Mouse (Mus musculus): ENCODE results near the gene Irf2bp2. TPM values are rescaled to one million over a fixed set of nuclear protein-coding genes. Genes with fewer than 3 reads are reported as not detected.
"Not testable (repeated sequence)": the region's sequence is repeated elsewhere in the genome, so short reads cannot be mapped to it uniquely, and the experiment has no call there.

Irf2bp2 gene
- total RNA-seq, 1 experiment from 2014 or later, result 98.7 TPM

DNA sequence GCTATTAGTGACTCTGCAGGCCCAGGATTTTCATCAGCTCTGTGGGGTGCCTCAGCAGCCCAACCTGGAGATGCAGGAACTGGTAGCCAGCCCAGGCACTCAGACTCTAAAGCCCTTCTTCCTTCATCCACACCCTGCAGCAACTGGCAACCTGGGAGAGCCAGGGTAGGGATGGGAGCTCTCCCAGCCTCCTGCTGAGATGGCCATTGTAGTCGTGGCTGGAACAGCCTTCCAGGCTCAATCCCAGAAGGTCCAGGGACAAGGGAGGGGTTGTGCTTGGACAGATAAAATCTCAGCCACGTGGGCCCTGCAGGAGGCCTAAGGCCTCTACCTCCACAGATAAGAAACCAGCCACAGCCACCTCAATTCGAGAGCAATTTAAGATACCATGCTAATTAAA, 16.9 kb upstream of the Irf2bp2 start:
- no peak for ATAC-seq (replicated peaks in 1 of 2; ENCODE audit: insufficient read depth in 1 of 2, low FRiP score in 2 of 2, low TSS enrichment in 1 of 2, low read depth in 1 of 2, poor library complexity in 2 of 2, severe bottlenecking in 2 of 2)

DNA sequence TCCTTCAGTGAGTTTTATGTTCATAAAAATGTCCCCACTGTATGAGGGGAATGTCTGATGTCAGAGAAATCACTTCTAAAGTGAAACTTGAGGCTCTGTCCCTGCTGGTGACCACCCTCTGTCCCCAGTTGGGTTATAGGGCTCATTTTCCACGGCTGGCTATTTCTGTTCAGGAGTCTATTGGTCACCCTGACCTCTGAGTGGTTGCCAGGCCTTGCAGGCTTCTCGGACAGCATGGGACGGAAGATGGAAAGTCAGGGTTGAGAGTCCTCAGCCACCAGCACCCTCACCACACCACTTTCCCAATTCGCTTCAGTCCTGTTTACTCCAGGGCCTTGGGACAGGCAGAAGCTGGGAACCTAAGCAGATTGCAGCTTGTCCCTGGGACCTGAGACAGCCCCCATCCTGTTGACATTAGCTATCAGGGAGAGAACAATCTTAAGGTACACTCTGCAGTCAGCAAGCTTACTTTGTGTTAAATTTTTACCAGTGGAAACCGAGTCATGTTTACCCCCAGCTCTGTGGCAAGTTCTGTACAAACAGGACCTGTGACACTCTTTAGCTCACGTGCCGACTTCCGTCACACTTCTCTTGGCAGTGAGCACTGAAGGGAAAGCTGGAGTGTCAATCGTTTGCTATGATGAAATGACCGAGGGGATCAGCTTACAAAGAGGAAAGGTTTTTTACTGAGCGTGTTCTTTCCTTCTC, 15.9 kb upstream of the Irf2bp2 start:
- ATAC-seq (replicated peaks in 1 of 2; ENCODE audit: insufficient read depth in 1 of 2, low FRiP score in 2 of 2, low TSS enrichment in 1 of 2, low read depth in 1 of 2, poor library complexity in 2 of 2, severe bottlenecking in 2 of 2), result no peak

DNA sequence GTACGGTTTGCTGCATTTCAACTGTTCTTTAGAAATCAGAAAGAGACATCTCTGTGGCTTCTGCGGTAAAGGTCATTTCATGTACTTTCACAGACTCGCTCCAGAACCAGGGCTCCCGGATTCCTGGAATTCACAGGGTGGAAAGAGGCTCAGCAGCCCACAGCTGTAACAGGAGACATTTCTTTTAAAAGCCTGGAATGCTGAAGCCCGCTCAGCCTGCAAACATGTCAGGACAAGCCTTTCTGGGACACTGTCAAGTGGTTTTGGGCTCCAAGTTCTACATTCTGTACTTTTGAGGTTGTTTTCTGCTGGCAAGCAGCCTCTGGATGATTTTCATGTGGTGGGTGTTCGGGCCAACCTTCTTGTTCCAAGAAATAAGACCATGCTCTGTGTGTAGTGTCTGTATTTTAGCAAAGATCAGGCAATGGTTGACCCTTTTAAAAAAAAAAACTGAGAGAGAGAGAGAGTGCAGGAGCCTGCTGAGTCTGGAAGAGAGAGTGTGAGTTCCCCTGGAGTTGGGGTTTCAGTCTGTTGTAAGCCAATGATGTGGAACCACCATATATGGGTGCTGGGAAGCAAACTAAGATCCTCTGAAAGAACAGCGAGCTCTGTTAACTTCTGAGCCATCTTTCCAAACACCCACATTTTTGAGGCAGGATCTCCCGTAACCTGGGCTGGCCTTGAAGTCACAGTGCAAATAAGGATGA, 9.6 kb upstream of the Irf2bp2 start:
- no peak for ATAC-seq (replicated peaks in 1 of 2; ENCODE audit: insufficient read depth in 1 of 2, low FRiP score in 2 of 2, low TSS enrichment in 1 of 2, low read depth in 1 of 2, poor library complexity in 2 of 2, severe bottlenecking in 2 of 2)

DNA sequence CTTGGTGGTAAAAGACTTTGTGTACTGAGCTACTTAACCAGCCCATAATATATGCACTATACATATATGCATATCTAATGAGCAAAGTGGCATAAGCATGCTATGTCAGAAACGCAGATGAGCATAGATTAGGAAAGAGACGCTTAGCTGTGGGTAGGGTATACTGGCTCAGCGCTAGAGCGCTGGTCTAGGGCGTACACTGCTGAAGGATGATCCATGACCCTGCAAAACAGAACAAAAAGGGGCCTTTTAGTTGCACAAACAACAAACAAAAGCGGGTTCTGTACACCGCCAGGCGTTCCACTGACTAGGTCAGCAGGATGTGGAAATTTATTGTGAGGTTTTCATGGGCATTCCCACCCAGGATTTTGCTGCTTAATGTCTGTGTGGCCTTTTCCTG, 8.9 kb upstream of the Irf2bp2 start:
- ATAC-seq (replicated peaks in 1 of 2; ENCODE audit: insufficient read depth in 1 of 2, low FRiP score in 2 of 2, low TSS enrichment in 1 of 2, low read depth in 1 of 2, poor library complexity in 2 of 2, severe bottlenecking in 2 of 2), result no peak

DNA sequence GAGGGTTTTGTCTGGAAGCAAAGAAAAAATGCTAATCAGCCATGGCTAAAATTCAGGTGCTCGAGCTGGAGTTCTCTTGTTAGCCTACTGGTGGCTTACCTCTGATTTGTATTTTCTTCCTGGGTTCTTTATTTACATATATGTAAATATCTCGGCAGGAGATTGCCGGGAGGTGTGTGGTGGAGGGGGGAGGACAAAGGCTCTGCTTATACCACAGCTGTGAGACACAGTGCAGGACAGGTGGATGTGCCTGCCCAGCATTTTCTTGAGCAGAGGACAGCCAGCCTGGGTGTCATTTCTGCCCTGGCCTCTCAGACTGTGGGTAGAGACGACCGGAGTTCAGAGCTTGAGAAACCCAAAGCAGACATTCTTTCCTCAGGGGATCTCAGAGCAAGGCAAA, 7.5 kb upstream of the Irf2bp2 start:
- ATAC-seq (replicated peaks in 1 of 2; ENCODE audit: insufficient read depth in 1 of 2, low FRiP score in 2 of 2, low TSS enrichment in 1 of 2, low read depth in 1 of 2, poor library complexity in 2 of 2, severe bottlenecking in 2 of 2), result no peak

DNA sequence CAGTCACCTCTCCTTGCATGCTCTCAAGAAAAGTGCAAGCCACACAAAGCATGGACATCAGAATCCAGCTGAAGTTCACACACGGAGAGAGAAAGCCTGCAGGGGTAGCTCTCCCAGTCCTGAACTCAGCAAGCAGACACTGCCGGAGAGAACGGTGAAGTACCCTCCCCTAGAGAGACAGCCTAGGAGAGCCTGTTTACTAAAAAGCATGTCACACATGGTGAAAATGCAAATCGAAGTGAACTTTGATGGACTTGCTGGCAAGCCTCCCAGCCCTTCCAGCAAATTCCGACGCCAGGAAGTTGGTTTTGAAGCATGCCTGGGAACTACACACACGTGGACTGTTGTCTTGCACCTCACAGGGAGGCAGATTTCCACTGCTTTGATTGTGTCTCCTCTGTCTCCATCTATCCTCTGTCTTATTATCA, 7.0 kb upstream of the Irf2bp2 start:
- ATAC-seq (replicated peaks in 1 of 2; ENCODE audit: insufficient read depth in 1 of 2, low FRiP score in 2 of 2, low TSS enrichment in 1 of 2, low read depth in 1 of 2, poor library complexity in 2 of 2, severe bottlenecking in 2 of 2), result no peak

DNA sequence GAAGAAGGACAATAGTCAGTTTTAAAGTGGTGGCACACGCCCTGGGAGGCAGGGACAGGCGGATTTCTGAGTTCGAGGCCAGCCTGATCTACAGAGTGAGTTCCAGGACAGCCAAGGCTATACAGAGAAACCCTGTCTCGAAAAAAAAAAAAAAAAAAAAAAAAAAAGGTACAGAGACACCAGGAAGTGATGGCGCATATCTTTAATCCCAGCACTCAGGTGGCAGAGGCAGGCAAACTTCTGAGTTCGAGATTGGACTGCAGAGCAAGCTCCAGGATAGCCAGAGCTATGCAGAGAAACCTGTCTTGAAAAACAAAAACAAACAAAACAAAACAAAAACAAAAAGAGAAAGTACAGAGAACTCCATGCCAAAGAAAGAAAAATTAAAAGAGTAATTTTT, 6.6 kb upstream of the Irf2bp2 start:
- not testable (repeated sequence) for ATAC-seq (replicated peaks in 1 of 2; ENCODE audit: insufficient read depth in 1 of 2, low FRiP score in 2 of 2, low TSS enrichment in 1 of 2, low read depth in 1 of 2, poor library complexity in 2 of 2, severe bottlenecking in 2 of 2)

DNA sequence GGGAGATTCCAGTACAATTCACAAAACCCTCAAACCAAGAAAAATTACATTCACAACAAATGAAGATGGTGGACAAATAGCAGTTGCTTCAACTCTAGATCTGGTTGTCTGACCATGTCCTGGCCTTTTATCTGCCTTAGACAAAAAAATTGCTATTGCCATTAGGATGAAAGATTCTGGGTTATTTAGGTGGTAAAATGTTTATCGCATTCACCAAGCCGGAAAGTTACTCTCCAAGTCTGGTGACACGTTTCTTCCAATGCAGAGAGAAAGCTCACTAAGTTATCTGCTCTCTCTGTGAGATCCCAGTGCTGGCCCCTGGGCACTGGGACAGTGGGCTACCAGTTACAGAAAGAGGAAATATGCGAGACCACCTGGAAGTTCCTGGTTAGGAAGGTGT, 5.5 kb upstream of the Irf2bp2 start:
- no peak for ATAC-seq (replicated peaks in 1 of 2; ENCODE audit: insufficient read depth in 1 of 2, low FRiP score in 2 of 2, low TSS enrichment in 1 of 2, low read depth in 1 of 2, poor library complexity in 2 of 2, severe bottlenecking in 2 of 2)

DNA sequence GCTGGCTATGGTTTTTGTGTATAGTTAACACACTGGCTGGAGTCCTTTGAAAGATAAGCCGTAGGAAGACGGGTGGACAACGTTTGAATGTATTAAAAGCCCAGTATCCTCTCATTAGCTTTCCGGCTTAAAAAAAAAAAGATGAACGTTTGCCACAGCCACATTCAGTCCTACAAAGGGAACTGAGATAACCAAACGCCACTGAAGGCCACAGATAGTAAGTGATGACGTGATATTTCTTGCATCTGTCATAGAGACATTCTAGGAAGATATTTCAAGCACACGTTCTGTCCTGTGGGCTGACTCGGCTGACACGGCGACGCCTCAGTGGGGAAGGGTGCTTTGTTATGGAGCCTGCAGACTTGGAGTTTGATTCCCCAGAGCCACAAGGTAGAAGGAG, 4.4 kb upstream of the Irf2bp2 start:
- no peak for ATAC-seq (replicated peaks in 1 of 2; ENCODE audit: insufficient read depth in 1 of 2, low FRiP score in 2 of 2, low TSS enrichment in 1 of 2, low read depth in 1 of 2, poor library complexity in 2 of 2, severe bottlenecking in 2 of 2)

DNA sequence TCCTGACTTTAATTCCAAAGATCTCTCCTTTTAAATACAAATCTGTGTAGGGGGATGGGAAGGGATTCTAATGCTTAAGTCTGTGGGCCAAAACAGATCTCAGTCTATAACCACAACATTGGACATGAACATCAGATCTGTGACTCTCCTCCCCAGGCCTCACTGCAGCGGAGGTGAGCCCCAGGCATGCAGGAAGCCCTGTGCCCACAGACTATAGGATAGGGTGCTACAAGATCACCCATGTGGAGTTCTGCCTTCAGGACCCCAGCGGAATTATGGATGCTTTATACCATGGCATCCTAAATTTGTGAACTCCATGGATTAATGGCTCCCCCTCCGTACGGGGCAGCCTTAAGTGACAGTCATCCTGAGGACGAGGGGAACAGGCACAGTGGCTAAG, 2.9 kb upstream of the Irf2bp2 start:
- no peak for ATAC-seq (replicated peaks in 1 of 2; ENCODE audit: insufficient read depth in 1 of 2, low FRiP score in 2 of 2, low TSS enrichment in 1 of 2, low read depth in 1 of 2, poor library complexity in 2 of 2, severe bottlenecking in 2 of 2)

DNA sequence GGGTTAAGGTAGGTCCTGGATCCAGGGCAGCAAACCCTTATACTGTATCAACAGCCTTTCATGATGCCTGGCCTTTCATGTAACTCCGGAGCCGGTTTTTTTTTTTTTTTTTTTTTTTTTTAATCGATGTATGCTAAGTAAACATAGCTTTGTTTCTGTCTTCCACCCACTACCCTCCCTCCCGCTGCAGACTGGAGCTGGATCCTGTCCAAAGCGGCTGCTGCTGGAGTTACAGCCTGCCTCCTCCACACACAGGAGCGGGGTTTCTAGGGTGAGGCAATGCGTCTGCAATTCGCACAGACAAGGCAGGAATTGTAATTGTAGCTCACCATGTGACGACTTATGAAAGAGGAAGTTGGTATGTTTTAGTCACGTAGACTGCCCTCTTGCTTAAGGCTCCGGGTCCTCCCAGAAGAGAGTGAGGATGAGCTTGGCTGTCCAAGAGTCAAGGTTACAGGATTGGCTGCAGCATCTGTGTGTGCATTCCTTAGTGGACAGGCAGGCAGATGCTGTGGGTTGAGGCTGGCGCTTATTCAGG, 2.4 kb upstream of the Irf2bp2 start:
- ATAC-seq (replicated peaks in 1 of 2; ENCODE audit: insufficient read depth in 1 of 2, low FRiP score in 2 of 2, low TSS enrichment in 1 of 2, low read depth in 1 of 2, poor library complexity in 2 of 2, severe bottlenecking in 2 of 2), result peak; percentile 45 to 56

DNA sequence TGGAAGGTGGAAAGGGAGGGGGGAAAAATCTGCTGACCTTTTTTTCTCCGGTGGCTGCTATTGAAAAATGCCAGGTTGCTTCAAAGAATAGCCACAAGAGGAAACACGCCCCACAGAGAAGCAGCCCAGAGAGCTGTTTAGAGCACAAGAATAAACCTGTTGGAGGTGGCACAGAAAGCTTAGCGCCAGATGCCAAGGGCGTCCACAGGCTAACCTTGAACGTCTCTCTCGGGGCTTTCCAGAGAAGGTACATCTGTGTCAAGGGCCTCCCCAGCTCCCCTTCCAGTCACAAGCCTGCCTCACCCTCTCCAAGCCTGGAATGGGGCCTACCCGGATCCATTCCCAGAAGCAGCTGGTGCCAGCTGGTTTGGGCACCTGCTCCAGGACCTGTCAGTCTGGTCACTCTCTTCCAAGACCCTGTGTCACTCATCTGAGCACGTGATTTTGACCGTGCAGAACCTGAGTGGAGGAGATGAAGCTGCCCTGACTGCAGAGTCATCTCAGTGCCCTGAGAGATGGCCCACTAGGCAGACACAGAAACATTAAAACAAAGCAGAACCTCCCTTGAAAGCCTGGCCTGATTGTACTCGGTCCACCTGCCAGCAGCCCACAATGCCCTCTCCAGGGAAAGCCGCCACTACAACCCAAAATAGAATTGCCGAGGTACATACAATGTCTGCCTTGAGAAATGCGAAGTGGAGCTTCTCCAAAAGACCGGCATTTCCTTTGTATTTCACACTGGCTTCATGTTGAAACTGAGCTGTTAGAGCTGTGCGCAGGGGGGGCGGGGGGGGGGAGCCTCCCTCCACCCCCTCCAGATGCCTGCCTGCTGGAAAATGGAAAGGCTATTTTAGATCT, 1.6 kb upstream of the Irf2bp2 start:
- no peak for ATAC-seq (replicated peaks in 1 of 2; ENCODE audit: insufficient read depth in 1 of 2, low FRiP score in 2 of 2, low TSS enrichment in 1 of 2, low read depth in 1 of 2, poor library complexity in 2 of 2, severe bottlenecking in 2 of 2)

DNA sequence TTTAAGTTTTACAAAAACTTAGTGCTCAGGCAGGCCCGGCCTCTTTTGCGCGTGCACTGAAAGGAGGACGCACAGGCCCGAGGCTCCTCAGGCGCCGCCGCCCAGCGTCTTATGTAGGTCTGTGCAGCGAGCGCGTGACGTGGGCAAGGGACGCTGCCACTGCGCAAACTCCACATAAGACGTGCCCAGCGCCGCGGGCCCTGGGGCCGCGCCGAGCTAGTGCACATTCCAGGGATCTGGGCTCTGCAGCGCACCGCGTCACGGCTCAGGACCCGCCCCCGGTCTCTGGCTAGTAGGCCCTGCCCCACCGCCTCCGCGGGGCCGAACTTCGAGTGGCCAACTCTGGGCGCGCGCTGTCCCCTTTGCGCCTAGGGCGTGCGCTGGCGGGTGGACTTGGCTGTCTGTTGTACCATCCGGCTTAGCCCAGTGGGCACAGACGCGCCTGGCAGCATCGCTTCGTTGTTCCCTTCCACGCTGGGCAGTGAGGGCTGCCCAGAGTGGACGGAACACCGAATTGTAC, 755 bp upstream of the Irf2bp2 start:
- ATAC-seq (replicated peaks in 1 of 2; ENCODE audit: insufficient read depth in 1 of 2, low FRiP score in 2 of 2, low TSS enrichment in 1 of 2, low read depth in 1 of 2, poor library complexity in 2 of 2, severe bottlenecking in 2 of 2), result peak; percentile 63 to 72

DNA sequence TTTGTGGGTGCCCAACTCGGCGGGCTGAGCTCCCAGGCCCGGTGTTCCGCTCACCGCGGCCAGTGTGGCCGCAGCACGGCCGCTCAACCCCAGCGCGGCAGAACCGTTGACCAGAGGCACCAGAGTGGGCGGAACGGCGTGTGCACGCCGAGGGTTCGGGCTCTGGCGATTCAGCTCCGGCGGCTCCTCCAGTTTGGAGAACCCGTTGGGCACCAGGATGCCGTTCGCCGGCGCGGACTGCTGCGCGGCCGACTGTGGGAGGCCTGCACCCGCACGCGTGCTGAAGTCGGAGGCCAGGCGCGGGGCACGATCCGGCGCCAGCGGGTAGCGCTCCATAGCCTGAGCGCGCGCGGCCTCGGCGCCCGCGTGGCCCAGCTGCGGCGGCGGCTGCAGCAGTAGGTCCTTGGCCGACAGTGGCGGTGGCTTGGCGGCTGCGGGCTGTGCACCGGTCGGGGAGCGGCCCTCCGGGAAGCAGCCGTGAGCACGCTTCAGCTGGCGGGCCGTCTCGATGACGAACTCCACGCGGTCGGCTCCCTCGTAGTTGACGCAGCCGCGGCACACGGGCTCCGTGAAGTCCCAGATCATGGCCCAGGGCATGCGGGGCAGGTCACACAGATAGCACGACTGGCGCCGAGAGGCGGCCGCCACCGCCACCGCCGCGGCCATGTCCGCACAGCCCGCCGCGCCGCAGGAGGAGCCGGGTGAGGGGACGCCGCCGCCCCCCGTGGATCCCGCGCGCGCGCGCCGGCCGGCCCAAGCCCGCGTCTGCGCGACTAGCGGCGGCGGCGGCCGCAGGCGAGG, 815 bp downstream of the Irf2bp2 start:
- ATAC-seq (replicated peaks in 1 of 2; ENCODE audit: insufficient read depth in 1 of 2, low FRiP score in 2 of 2, low TSS enrichment in 1 of 2, low read depth in 1 of 2, poor library complexity in 2 of 2, severe bottlenecking in 2 of 2), result no peak

DNA sequence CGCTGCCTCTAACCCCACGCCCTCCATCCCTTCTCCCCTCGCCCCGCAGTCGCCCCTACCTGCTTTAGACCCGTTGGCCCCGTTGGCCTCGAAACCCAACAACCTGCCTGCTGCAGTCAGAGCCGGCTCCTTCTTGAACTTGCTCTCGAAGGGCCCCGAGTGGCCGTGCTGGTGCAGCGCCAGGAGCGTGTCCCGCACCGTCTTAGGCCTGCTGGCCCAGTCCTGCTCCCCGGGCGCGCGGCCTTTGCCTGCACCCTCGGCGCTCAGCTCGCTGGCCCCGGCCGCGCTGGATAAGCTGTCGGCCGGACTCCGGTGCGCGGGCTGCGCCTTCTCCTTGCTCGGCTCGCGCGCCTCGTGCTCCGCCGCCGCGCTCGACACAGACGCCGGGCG, 1.4 kb downstream of the Irf2bp2 start:
- no peak for ATAC-seq (replicated peaks in 1 of 2; ENCODE audit: insufficient read depth in 1 of 2, low FRiP score in 2 of 2, low TSS enrichment in 1 of 2, low read depth in 1 of 2, poor library complexity in 2 of 2, severe bottlenecking in 2 of 2)

DNA sequence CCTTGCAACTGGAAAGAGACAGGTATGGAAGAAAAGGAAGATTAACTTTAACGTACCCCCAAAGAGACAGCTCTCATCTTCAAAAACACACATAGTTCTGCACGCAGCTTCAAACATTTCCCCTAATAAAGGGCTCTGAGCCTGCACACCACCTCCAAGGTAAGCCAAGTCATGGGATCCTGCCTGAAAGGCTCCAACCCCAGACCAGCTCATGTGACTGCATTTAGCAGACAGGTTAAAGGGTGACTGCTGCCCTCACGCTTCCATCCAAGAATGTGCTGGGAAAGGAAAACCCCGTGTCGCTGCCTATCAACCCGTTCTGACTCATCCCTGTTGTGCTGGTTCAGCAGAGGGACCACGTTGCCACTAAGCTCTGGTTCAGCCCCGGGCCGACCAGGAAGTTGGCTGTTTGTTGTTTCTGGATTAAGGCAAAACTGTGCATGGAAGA, 1.9 kb downstream of the Irf2bp2 start:
- ATAC-seq (replicated peaks in 1 of 2; ENCODE audit: insufficient read depth in 1 of 2, low FRiP score in 2 of 2, low TSS enrichment in 1 of 2, low read depth in 1 of 2, poor library complexity in 2 of 2, severe bottlenecking in 2 of 2), result no peak

Data from hematopoietic stem cell, adult 5-6 weeks (primary cell).